Mouse (Mus musculus): Measurements from ENCODE around the gene Syt13. TPM values are rescaled to one million over a fixed set of nuclear protein-coding genes. Genes with fewer than 3 reads are reported as not detected.

Syt13 gene
- polyA plus RNA-seq (2012; rRNA removed; ENCODE audit: low replicate concordance): 0.07 and 12.3 TPM in 2 replicates

GRCm38 (mm10) chr2:92914933-92915553 is at the start of gene Syt13:
Syt13 (plus strand) TSS chr2:92915098.

Other genes with a start within 250 kb of the Syt13 start
- 2.5 and 10.3 TPM in 2 replicates for gene Prdm11, start 131.1 kb downstream of the Syt13 start, polyA plus RNA-seq (2012; rRNA removed; ENCODE audit: low replicate concordance)